Mouse (Mus musculus): ENCODE data around the gene Upb1. TPM values are rescaled to one million over a fixed set of nuclear protein-coding genes. Genes with fewer than 3 reads are reported as not detected.
"Not testable (repeated sequence)": the region's sequence is repeated elsewhere in the genome, so short reads cannot be mapped to it uniquely, and the experiment has no call there.

Gene Upb1
- polyA plus RNA-seq, 1 experiment from 2014 or later: 12.0 TPM

- no peak for DNase-seq
- H3K4me3 ChIP-seq (replicated peaks): no peak overlapping the region
- no peak overlapping the region for H3K4me2 ChIP-seq
- H3K9ac ChIP-seq: no peak overlapping the region
- 55% methylated on average over 1 of the region's 1 CpGs for WGBS (ENCODE audit: insufficient replicate concordance)
- no peaks in the 10 kb centered on the region for H3K9me3 ChIP-seq (replicated peaks)
- H3K27ac ChIP-seq: no peak overlapping the region
- no peaks in the 10 kb centered on the region for H3K36me3 ChIP-seq
- no peaks in the 10 kb centered on the region for H3K4me1 ChIP-seq (replicated peaks)
- H3K27me3 ChIP-seq: no peaks in the 10 kb centered on the region
- ATAC-seq (ENCODE audit: low read depth): no peak
Measured at GRCm38 (mm10) chr10:75457852-75458251, 56.9 kb downstream of the Upb1 start.

DNA sequence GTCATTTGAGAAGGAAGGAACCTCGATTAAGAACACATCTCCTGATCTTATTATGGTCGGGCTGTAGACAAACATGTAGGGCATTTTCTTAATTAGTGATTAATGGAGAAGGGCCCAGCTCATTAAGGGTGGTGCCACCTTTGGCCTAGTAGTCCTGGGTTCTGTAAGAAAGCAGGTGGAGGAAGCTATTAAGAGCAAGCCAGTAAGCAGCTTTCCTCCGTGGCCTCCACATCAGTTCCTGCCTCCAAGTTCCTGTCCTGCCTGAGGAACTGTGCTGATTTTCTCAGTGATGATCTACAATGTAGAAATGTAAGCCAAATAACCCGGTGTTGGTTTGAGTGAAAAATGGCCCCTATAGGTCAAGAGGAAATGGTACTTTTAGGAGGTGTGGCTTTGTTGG, 57.4 kb downstream of the Upb1 start:
- WGBS (ENCODE audit: insufficient replicate concordance): 51% methylated on average over 4 of the region's 4 CpGs
- H3K27me3 ChIP-seq: no peaks in the 10 kb centered on the region
- H3K9me3 ChIP-seq (replicated peaks): no peaks in the 10 kb centered on the region

DNA sequence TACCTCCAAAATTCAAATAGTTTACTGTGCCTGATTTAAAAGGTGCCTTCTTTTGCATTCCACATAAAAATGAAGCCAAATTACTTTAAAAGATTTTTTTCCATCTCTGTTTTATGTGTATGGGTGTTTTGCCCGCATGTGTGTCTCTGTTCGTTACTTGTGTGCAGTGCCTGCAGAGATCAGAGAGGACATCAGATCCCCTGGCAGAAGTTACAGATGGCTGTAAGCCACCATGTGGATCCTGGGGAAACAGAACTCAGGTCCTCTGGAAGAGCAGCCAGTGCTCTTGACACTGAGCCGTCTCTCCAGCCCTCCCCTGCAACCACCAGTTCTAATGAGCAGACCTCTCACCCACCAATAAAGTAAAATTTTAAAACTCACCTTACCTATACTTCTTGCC, 61.8 kb downstream of the Upb1 start:
- no peak for DNase-seq
- no peak overlapping the region for H3K4me3 ChIP-seq (replicated peaks)
- H3K9me3 ChIP-seq (replicated peaks): no peaks in the 10 kb centered on the region

More for the DNA sequence above, 57.4 kb downstream of the Upb1 start:
- H3K27ac ChIP-seq: no peak overlapping the region
- no peak for DNase-seq
- no peaks in the 10 kb centered on the region for H3K4me1 ChIP-seq (replicated peaks)
- no peak overlapping the region for H3K4me3 ChIP-seq (replicated peaks)
- no peak overlapping the region for H3K9ac ChIP-seq
- H3K36me3 ChIP-seq: no peaks in the 10 kb centered on the region
- no peak overlapping the region for H3K4me2 ChIP-seq
- ATAC-seq (ENCODE audit: low read depth): no peak

GRCm38 (mm10) chr10:75465781-75466550, 65.1 kb downstream of the Upb1 start:
- H3K4me1 ChIP-seq (replicated peaks): no peaks in the 10 kb centered on the region
- no peaks in the 10 kb centered on the region for H3K9me3 ChIP-seq (replicated peaks)
- H3K4me2 ChIP-seq: no peak overlapping the region
- no peak overlapping the region for H3K9ac ChIP-seq
- no peak for ATAC-seq (ENCODE audit: low read depth)
- H3K27me3 ChIP-seq: no peaks in the 10 kb centered on the region
- WGBS (ENCODE audit: insufficient replicate concordance): 48% methylated on average over 6 of the region's 6 CpGs
- H3K27ac ChIP-seq: no peak overlapping the region
- H3K36me3 ChIP-seq: no peaks in the 10 kb centered on the region
- no peak for DNase-seq
- H3K4me3 ChIP-seq (replicated peaks): no peak overlapping the region

More for the DNA sequence above, 61.8 kb downstream of the Upb1 start:
- H3K4me1 ChIP-seq (replicated peaks): no peaks in the 10 kb centered on the region
- 76% methylated on average over 3 of the region's 3 CpGs for WGBS (ENCODE audit: insufficient replicate concordance)
- H3K4me2 ChIP-seq: no peak overlapping the region
- no peaks in the 10 kb centered on the region for H3K36me3 ChIP-seq
- no peaks in the 10 kb centered on the region for H3K27me3 ChIP-seq
- no peak overlapping the region for H3K9ac ChIP-seq
- ATAC-seq (ENCODE audit: low read depth): no peak
- H3K27ac ChIP-seq: no peak overlapping the region

GRCm38 (mm10) chr10:75473411-75473810, 72.5 kb downstream of the Upb1 start:
- ATAC-seq (ENCODE audit: low read depth): no peak

DNA sequence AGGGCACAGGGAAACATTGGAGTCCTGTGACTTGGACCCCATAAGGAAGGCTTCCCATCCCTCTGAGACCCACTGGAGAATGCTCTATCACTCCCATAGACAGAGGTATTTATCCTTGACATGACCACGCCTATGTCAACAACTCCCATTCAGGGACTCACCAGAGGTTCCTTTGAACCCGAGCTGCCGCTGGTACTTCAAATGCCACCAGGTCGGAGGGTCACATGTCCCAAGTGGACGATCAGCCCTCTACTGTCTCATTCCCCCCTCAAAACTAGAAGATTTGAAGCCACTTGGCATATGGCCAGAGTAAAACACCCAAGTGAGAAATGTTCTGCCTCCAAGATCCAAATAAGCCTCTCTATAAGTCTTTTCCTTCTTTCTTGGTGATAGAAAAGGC, 73.7 kb downstream of the Upb1 start:
- H3K4me2 ChIP-seq: no peak overlapping the region
- DNase-seq: no peak
- peak overlapping the region; percentile 65 for H3K27ac ChIP-seq
- WGBS (ENCODE audit: insufficient replicate concordance): 52% methylated on average over 5 of the region's 5 CpGs
- ATAC-seq (ENCODE audit: low read depth): 0 out of 2 replicates have a peak, but pooled peaks have one; percentile 37
- H3K9ac ChIP-seq: no peak overlapping the region
- H3K4me1 ChIP-seq (replicated peaks): 0 out of 2 replicates have a peak, but pooled peaks cover 2% of the 10 kb centered on the region
- no peaks in the 10 kb centered on the region for H3K36me3 ChIP-seq
- no peaks in the 10 kb centered on the region for H3K9me3 ChIP-seq (replicated peaks)
- H3K4me3 ChIP-seq (replicated peaks): no peak overlapping the region
- no peaks in the 10 kb centered on the region for H3K27me3 ChIP-seq

More at GRCm38 (mm10) chr10:75473411-75473810, 72.5 kb downstream of the Upb1 start:
- no peak overlapping the region for H3K27ac ChIP-seq
- H3K9me3 ChIP-seq (replicated peaks): no peaks in the 10 kb centered on the region
- H3K27me3 ChIP-seq: no peaks in the 10 kb centered on the region
- 0 out of 2 replicates have a peak, but pooled peaks cover 2% of the 10 kb centered on the region for H3K4me1 ChIP-seq (replicated peaks)
- WGBS (ENCODE audit: insufficient replicate concordance): 35% methylated on average over 8 of the region's 8 CpGs
- H3K36me3 ChIP-seq: no peaks in the 10 kb centered on the region
- H3K4me3 ChIP-seq (replicated peaks): no peak overlapping the region
- no peak for DNase-seq
- no peak overlapping the region for H3K4me2 ChIP-seq
- H3K9ac ChIP-seq: no peak overlapping the region

GRCm38 (mm10) chr10:75475139-75475850, 74.4 kb downstream of the Upb1 start:
- H3K27me3 ChIP-seq; H3K4me3 ChIP-seq (replicated peaks); H3K4me1 ChIP-seq (replicated peaks); DNase-seq; H3K9ac ChIP-seq; H3K36me3 ChIP-seq; H3K9me3 ChIP-seq (replicated peaks): not testable (repeated sequence)
- peak; percentile 77 for ATAC-seq (ENCODE audit: low read depth)
- peak overlapping the region; percentile 65 for H3K27ac ChIP-seq
- peak overlapping the region; percentile 5; the same call in 1 of the 2 replicates for H3K4me2 ChIP-seq
- 50% methylated on average over 5 of the region's 6 CpGs for WGBS (ENCODE audit: insufficient replicate concordance)

DNA sequence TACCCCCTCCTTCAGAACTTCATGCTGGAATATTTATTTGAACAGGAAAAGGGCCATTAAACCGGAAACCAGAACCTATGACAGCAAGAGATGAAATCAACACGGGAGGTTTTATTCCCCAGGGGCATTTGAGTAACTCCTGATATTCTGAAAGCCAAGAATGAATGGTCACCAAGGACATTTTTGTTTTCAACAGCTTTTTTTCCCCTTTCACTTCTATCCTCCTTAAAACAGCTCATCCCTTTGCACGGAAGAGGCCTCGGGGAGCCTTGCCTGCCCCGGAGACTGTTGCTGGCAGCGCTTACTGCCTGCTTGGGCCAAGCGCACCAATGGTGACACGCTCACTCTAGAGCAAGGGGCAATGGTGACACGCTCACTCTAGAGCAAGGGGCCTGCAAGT, 76.1 kb downstream of the Upb1 start:
- Histone ChIP-seq H3K4me1 (replicated peaks) (0 out of 2 replicates have a peak, but pooled peaks cover 2% of the 10 kb centered on the region), H3K36me3 (no peaks in the 10 kb centered on the region), H3K4me2 (no peak overlapping the region), H3K27me3 (no peaks in the 10 kb centered on the region), H3K9ac (no peak overlapping the region), H3K27ac (no peak overlapping the region), H3K4me3 (replicated peaks) (no peak overlapping the region), H3K9me3 (replicated peaks) (no peaks in the 10 kb centered on the region)
- ATAC-seq (ENCODE audit: low read depth) (no peak), DNase-seq (no peak)
- 69% methylated on average over 9 of the region's 9 CpGs for WGBS (ENCODE audit: insufficient replicate concordance)

DNA sequence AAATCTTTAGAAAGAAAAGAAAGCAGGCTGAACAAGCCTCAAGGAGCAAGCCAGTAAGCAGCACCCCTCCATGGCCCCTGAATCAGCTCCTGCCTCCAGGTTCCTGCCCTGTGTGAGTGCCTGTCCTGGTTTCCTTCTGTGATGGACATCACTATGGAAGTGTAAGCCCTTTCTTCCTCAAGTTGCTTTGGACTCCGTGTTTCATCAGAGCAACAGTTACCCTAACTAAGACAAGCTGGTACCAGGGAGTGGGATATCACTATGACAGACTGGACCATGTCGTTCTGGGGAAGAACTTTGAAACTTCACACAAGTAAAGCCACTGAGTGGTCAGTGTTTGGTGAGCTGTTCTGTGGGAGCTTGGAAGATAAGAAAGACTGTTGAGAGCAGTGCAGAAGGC, 79.0 kb downstream of the Upb1 start:
- no peak for ATAC-seq (ENCODE audit: low read depth)
- Histone ChIP-seq H3K4me2 (no peak overlapping the region), H3K9me3 (replicated peaks) (no peaks in the 10 kb centered on the region), H3K4me1 (replicated peaks) (no peaks in the 10 kb centered on the region), H3K9ac (no peak overlapping the region), H3K27ac (no peak overlapping the region), H3K4me3 (replicated peaks) (no peak overlapping the region), H3K27me3 (0 out of 2 replicates have a peak, but pooled peaks cover 2% of the 10 kb centered on the region), H3K36me3 (no peaks in the 10 kb centered on the region)
- DNase-seq: no peak
- whole genome bisulfite sequencing (ENCODE audit: insufficient replicate concordance): 61% methylated on average over 2 of the region's 2 CpGs

- Histone ChIP-seq H3K27ac (no peak overlapping the region), H3K27me3 (0 out of 2 replicates have a peak, but pooled peaks cover 2% of the 10 kb centered on the region), H3K9ac (no peak overlapping the region), H3K9me3 (replicated peaks) (no peaks in the 10 kb centered on the region), H3K4me3 (replicated peaks) (no peak overlapping the region), H3K36me3 (no peaks in the 10 kb centered on the region), H3K4me1 (replicated peaks) (no peaks in the 10 kb centered on the region), H3K4me2 (no peak overlapping the region)
- no peak for ATAC-seq (ENCODE audit: low read depth)
- DNase-seq: no peak
- 68% methylated on average over 4 of the region's 4 CpGs for WGBS (ENCODE audit: insufficient replicate concordance)
Measured at GRCm38 (mm10) chr10:75481703-75482102, 80.8 kb downstream of the Upb1 start.

DNA sequence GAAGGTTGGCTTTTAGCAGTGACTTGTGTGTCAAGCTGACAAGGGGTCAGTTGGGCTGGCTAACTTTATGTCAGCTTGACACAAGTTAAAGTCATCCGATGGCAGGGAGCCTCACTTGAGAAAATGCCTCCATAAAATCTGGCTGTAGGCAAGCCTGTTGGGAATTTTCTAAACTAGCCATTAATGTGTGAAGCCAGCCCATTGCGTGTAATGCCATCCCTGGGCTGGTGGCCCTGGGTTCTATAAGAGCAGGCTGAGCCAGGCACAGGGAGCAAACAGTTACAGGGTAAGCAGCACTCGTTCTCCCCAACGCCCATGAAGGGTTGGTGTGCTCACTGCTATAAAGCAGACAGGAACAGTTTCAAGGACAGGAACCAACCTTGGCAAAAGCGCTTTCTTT, 81.4 kb downstream of the Upb1 start:
- no peak for ATAC-seq (ENCODE audit: low read depth)
- Histone ChIP-seq H3K4me1 (replicated peaks) (no peaks in the 10 kb centered on the region), H3K27ac (no peak overlapping the region), H3K9ac (no peak overlapping the region), H3K4me3 (replicated peaks) (no peak overlapping the region), H3K27me3 (0 out of 2 replicates have a peak, but pooled peaks cover 2% of the 10 kb centered on the region), H3K36me3 (no peaks in the 10 kb centered on the region), H3K9me3 (replicated peaks) (no peaks in the 10 kb centered on the region), H3K4me2 (no peak overlapping the region)
- 71% methylated on average over 5 of the region's 5 CpGs for WGBS (ENCODE audit: insufficient replicate concordance)
- no peak for DNase-seq
